Mouse (Mus musculus) yolk sac, embryonic 10.5 days (tissue): ENCODE results near the gene Tspan33.

Experiments used
- DNase-seq: peaks from one replicate; pipeline ENCODE4 v3.0.0-alpha.2; 2017; ENCODE audit warnings: low spot score

Tspan33 gene

GRCm38 (mm10) chr6:29699085-29699745, 5.2 kb downstream of the Tspan33 start:
- DNase-seq: no peak

DNA sequence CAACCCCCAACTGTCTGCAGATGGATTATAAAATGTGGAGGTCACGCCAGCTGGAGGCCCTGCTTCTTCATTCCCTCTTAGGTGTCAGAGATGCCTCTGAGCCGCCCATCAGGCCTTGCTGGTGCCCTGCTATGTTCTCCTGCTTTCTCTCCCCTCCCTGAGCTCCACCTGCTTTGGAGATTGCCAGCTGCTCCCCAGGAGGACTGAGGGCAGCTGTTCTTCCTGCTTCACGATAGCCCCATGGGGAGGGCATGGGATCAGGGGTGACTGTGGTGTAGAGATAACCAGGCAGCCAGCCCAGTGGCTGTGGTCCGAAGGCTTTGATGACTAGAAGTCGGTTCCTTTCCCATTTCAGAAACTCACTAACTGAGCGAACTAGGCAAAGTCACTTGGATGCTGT, 7.0 kb downstream of the Tspan33 start:
- DNase-seq: peak; percentile 34

DNA sequence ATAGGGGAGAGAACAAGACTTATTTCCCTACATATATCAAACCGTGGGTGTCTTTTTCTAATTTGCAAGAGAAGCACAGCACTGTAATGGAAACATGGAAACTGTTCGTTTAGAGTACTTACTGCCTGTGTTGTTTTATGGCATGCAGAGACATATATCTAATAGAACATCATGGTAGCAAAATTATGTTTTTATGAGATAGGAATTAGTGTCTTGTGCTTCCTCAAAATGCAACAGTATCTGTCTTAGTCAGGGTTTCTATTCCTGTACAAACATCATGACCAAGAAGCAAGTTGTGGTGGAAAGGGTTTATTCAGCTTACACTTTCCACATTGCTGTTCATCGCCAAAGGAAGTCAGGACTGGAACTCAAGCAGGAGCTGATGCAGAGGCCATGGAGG, 8.1 kb downstream of the Tspan33 start:
- DNase-seq: no peak

GRCm38 (mm10) chr6:29704143-29704542, 10.1 kb downstream of the Tspan33 start:
- DNase-seq: no peak

GRCm38 (mm10) chr6:29707902-29708301, 13.9 kb downstream of the Tspan33 start:
- no peak for DNase-seq

GRCm38 (mm10) chr6:29711318-29711717, 17.3 kb downstream of the Tspan33 start:
- no peak for DNase-seq

DNA sequence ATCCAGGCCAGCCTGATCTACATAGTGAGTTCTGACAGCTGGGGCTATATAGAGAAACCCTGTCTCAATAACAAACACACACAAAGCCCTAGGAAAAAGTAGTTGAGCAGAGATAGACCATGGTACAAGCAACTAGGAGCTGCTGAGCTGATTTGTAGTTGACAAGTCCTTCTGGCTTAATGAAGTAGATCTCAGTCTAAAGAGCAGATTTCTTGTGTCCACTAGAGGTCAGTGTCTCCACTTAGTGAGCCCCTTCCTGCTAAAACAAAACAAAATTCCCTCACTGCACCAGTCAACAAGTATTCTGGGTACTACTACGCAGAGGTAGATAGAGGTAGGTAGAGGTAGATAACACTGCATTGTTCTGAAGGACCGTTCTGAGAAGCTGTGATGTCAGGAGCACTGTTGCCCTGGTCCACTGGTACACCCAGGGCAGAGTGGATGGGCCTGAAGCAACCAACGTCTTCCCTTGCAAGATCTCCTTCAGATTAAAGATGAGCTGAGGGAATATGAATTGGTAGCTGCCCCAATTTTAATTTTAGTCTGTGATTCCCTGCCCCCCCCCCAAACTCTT, 18.1 kb downstream of the Tspan33 start:
- peak; percentile 29 for DNase-seq

DNA sequence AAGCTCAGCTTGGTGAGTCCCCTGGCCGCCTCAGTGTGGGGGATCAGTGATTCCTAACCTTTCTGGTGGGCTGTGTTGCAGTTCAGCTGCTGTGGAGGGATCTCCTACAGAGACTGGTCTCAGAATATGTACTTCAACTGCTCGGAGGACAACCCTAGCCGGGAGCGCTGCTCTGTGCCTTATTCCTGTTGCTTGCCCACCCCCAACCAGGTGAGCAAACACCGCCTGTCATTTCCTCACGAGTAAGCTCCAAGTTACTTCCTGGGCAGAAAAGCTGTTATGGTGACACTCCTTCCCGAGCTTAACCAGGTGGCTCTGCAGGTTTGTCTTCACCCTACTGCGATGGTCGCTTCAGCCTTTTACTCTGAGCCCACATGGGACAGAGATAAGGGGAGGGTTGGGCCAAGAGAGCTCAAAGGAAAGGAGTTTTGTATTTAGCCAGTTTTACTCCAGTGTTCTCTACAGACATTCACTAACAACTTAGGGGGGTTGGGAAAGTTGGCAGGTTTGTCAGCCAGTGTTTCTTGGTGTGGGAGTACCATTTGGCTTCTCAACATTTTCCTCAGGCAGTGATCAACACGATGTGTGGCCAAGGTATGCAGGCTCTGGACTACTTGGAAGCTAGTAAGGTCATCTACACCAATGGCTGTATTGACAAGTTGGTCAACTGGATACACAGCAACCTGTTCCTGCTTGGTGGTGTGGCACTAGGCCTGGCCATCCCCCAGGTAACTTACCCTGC, 22.8 kb downstream of the Tspan33 start:
- DNase-seq: no peak

- no peak for DNase-seq
Observed at GRCm38 (mm10) chr6:29717541-29717940, 23.5 kb downstream of the Tspan33 start.

DNA sequence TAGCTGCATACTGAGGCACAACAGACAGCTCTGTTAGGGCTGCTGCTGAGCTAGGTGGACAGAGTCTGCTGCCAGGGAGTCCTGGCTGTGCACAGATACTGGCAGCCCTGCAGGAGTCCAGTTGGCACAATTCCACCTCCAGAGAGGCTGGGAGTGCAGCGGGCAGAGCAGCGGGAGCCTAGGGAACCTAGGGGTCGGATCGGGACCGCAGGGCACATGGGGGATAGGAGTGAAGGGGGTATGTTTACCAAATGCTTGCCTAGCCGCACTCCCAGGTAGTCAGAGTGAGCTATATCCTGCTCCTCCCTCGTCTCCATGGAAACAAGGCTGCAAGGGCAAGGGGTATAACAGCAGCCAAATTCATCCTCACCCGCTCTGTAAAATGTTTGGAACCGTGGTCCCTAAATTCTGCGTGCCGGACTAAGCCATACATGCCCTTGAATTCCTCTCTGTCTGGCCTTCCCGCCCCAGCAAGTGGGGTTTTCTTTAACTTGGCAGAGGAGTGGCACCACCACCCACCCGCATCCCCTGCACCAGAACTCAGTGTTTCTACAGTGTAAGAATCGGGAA, 24.0 kb downstream of the Tspan33 start:
- no peak for DNase-seq

GRCm38 (mm10) chr6:29718894-29719329, 24.9 kb downstream of the Tspan33 start:
- DNase-seq: peak; percentile 44

DNA sequence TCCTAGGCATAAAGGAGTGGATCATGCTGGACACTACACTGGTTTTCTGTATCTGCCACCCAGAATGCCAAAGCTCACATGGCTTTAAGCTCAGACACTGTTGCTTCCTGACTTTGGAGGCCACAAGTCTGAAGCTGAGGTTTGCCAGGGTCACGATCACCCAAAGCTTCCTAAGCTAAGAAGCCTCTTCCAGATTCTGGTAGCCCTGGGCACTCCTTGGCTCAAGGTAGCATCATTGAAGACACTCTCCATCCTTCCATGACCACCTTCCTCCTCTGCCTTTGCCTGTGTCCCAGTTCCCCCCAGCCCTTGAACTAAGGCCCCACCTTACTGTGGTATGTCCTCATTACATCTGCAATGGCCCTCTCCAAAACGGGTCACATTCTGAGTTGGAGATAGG, 27.9 kb downstream of the Tspan33 start:
- DNase-seq: no peak

DNA sequence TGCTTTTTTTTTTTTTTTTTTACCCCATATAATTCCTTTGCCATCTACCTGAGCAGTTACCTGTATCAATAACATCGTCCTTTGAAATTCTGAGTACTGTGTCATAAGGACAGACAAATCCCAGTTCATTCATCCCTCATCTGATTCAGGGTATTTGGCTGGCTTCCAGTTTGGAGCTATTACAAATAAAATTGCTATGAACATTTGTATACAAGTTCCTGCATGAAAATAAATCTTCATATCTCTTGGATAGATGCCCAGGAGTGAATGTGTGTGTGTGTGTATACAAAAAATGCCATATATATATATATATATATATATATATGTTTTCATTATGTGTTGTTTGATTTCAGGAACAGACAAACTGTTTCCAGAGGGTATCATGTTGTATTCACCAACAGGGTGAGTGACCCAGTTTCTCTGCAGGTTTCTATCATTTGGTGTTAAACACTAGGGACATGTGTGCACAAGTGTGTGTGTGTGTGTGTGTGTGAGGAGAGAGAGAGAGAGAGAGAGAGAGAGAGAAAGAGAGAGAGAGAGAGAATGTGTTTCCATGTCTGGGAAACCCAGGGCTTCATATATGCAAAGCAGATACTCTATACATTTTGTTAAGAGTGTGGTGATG, 32.7 kb downstream of the Tspan33 start:
- no peak for DNase-seq

- no peak for DNase-seq
Observed at GRCm38 (mm10) chr6:29728035-29728434, 34.0 kb downstream of the Tspan33 start.

DNA sequence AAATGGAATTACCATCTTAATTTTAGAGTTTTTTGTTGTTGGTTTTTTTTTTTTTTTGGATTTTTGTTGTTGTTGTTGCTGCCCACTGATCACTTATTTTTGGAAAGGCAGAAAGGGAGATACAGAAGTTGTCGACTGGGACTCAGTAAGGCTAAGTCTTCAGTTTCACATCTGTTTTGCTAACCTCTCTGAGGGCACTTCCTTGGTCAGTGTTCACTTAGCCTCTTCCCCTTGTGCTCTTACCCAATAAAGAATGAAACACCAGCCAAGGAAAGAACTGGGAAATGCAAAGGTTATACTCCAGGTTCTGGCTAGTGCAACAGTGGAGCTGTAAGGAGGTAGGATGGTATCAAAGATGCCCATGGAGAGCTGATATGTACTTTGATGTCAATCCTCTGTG, 35.5 kb downstream of the Tspan33 start:
- no peak for DNase-seq

DNA sequence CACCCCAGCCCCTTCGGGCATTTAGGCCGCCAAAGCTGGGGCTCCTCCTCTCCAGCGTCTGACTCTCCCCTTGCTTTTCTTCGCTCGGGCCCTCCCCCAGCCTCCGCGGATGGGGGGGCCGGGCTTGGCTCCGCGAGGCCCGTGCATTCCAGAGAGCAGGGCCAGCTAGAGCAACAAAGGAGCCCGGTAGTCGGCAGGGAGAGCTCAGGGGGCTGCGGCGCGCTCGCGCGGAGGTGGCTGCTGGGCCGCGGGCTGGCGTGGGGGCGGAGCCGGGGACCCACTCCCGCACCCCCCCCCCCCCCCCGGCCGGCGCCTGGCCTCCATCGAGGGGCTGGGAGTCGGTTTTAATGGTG, 41.3 kb downstream of the Tspan33 start, which contains the start of gene Smo:
Gene Smo (plus strand): TSS at position 168 of the 353 bp plus-strand sequence.
- DNase-seq: peak; percentile 91

GRCm38 (mm10) chr6:29735689-29736451, 41.8 kb downstream of the Tspan33 start:
- peak; percentile 76 for DNase-seq

- no peak for DNase-seq
Observed at GRCm38 (mm10) chr6:29736610-29737458, 42.8 kb downstream of the Tspan33 start.

DNA sequence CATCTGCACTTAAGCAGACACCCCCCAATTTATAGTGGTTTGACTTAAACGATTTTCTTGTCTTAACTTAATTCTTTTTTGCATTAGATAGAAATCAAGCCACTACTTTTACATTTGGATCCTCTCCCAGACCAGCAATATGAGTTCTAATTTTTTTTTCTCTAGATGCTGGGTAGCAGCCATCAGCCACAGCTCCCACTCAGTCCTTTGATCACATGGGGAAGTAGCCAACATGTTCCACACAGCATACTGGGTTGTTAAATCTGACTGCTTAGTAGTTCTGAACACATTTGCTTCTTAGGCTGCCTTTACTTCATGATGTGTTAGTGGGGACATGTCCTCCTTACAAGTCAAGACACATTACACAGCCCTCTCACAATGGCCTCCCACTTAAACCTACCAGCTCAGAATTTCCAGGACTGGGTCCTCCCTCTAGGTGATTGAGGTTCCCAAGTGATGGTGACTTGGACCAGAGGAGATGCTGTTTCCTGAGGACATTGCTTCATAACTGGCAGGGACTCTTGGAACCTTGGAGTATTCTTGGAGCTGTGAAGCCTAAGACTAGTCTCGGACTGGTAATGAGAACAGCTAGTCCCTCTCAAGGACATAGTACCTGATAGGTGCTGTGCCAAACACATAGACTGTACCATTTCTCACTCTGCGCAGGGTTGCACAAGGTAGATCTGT, 57.6 kb downstream of the Tspan33 start:
- no peak for DNase-seq

DNA sequence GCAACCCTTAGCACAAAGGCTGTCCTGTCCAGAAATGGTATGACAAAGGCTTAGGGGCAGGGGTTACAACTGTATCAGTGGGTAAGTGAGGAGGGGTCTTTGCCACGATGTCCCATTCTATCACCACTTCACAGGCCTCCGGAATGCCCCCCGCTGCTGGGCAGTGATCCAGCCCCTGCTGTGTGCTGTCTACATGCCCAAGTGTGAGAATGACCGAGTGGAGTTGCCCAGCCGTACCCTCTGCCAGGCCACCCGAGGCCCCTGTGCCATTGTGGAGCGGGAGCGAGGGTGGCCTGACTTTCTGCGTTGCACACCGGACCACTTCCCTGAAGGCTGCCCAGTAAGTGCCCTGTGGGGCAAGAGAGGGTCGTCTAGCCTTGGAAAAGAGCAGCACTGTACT, 59.3 kb downstream of the Tspan33 start:
- no peak for DNase-seq
